9 mouse cellular contexts compared by ENCODE assay signal in genomic region chr2:28638886-28639285, GRCm38 (mm10). TPM values are rescaled to one million over a fixed set of nuclear protein-coding genes. Genes with fewer than 3 reads are reported as not detected.
DNase-seq lines count a peak whose midpoint lies in the region; ATAC-seq lines count a peak whose summit lies in the region.
"Had no signal": no experiment of that assay in that cellular context is flagged by ENCODE, and none has a peak within 500 bp of the region (broad histone marks: within the 10 kb centered on the region; RNA-seq: fewer than 3 reads in every experiment).

No protein-coding gene starts in this region.

- H3K27ac ChIP-seq in limb, embryonic 12.5 days, result peak overlapping the region; percentile 20; the same call in 1 of the 2 replicates
- H3K27ac ChIP-seq in midbrain, embryonic 13.5 days, result no peak overlapping the region

- DNase-seq in ovary, adult 18-20 months (ENCODE audit: low spot score), result peak; percentile 18
- DNase-seq in ovary, postnatal 10 days (ENCODE audit: low spot score), result no peak
- DNase-seq in forelimb bud, embryonic 11.5 days (ENCODE audit: low read depth, low spot score), result peak; percentile 59
- DNase-seq in layer of hippocampus, adult 18-20 months (ENCODE audit: low spot score in 2 of 2), result no peak
- DNase-seq in T-cell, adult 2 months (ENCODE audit: low spot score), result no peak

- H3K27me3 ChIP-seq in limb, embryonic 12.5 days, result no peaks in the 10 kb centered on the region
- H3K27me3 ChIP-seq in midbrain, embryonic 13.5 days, result no peaks in the 10 kb centered on the region

- no peaks in the 10 kb centered on the region for H3K9me3 ChIP-seq in limb, embryonic 12.5 days
- no peaks in the 10 kb centered on the region for H3K9me3 ChIP-seq in midbrain, embryonic 13.5 days

- 7% methylated on average over 9 of the region's 9 CpGs for WGBS in limb, embryonic 12.5 days
- 6% methylated on average over 9 of the region's 9 CpGs for WGBS in midbrain, embryonic 13.5 days

- H3K4me1 ChIP-seq in limb, embryonic 12.5 days (replicated peaks), result peaks cover 39% of the 10 kb centered on the region
- H3K4me1 ChIP-seq in midbrain, embryonic 13.5 days (replicated peaks), result peaks cover 28% of the 10 kb centered on the region

- H3K4me2 ChIP-seq in limb, embryonic 12.5 days, result peak overlapping the region; percentile 50
- H3K4me2 ChIP-seq in midbrain, embryonic 13.5 days (replicated peaks), result peak overlapping the region; percentile 17

- H3K9ac ChIP-seq in limb, embryonic 12.5 days (replicated peaks), result peak overlapping the region; percentile 34; the same call in 1 of the 2 replicates
- no peak overlapping the region for H3K9ac ChIP-seq in midbrain, embryonic 13.5 days (replicated peaks)

- no peaks in the 10 kb centered on the region for H3K36me3 ChIP-seq in limb, embryonic 12.5 days
- H3K36me3 ChIP-seq in midbrain, embryonic 13.5 days, result no peaks in the 10 kb centered on the region

- H3K4me3 ChIP-seq in limb, embryonic 12.5 days (replicated peaks), result peak overlapping the region; percentile 23
- no peak overlapping the region for H3K4me3 ChIP-seq in midbrain, embryonic 13.5 days (replicated peaks)

- no peak for ATAC-seq in limb, embryonic 12.5 days (ENCODE audit: insufficient number of reproducible peaks, insufficient read depth, low FRiP score, low TSS enrichment, low read depth)
- no peak for ATAC-seq in midbrain, embryonic 13.5 days
- no peak for ATAC-seq in erythroid progenitor cell, adult 5-6 weeks (replicated peaks; ENCODE audit: low FRiP score, poor library complexity, severe bottlenecking)

RNA-seq across cellular contexts. Expression of gene Tsc1, which starts 2.1 kb away (rescaled TPM):
- 24.9 and 25.4 TPM in 2 replicates for polyA plus RNA-seq in limb, embryonic 12.5 days (2016; fragmentation: Nextera tagmentation; extraction: Ambion mirVana)
- polyA plus RNA-seq in midbrain, embryonic 13.5 days (2015; fragmentation: Nextera tagmentation; extraction: Ambion mirVana), result 37.1 and 38.4 TPM in 2 replicates
- total RNA-seq in layer of hippocampus, adult 18-20 months (2021), result 10 to 100 TPM; 44.7 to 46.0 TPM
- total RNA-seq in erythroid progenitor cell, adult 5-6 weeks (2015; ENCODE audit: low replicate concordance), result 13.0 and 16.9 TPM in 2 replicates
- total RNA-seq in erythroid progenitor cell, adult 5-6 weeks (2017; ENCODE audit: low replicate concordance), result 20.0 and 24.8 TPM in 2 replicates

RNA-seq across cellular contexts. Expression of gene Gfi1b, which starts 17.1 kb away (rescaled TPM):
- polyA plus RNA-seq in limb, embryonic 12.5 days (2016; fragmentation: Nextera tagmentation; extraction: Ambion mirVana), result 0.55 and 2.2 TPM in 2 replicates
- 0.43 and 0.67 TPM in 2 replicates for polyA plus RNA-seq in midbrain, embryonic 13.5 days (2015; fragmentation: Nextera tagmentation; extraction: Ambion mirVana)
- total RNA-seq in layer of hippocampus, adult 18-20 months (2021), result not detected
- total RNA-seq in erythroid progenitor cell, adult 5-6 weeks (2015; ENCODE audit: low replicate concordance), result 123 and 130 TPM in 2 replicates
- total RNA-seq in erythroid progenitor cell, adult 5-6 weeks (2017; ENCODE audit: low replicate concordance), result 77.8 and 88.3 TPM in 2 replicates
- total RNA-seq: liver, adult 2 months had no signal
- polyA plus RNA-seq: liver, adult 2 months had no signal

RNA-seq across cellular contexts. Expression of gene Gtf3c5, which starts 55.3 kb away (rescaled TPM):
- 56.7 and 59.1 TPM in 2 replicates for polyA plus RNA-seq in limb, embryonic 12.5 days (2016; fragmentation: Nextera tagmentation; extraction: Ambion mirVana)
- 51.0 and 51.6 TPM in 2 replicates for polyA plus RNA-seq in midbrain, embryonic 13.5 days (2015; fragmentation: Nextera tagmentation; extraction: Ambion mirVana)
- total RNA-seq in layer of hippocampus, adult 18-20 months (2021), result 10 to 100 TPM; 19.6 to 20.5 TPM
- 17.2 and 22.3 TPM in 2 replicates for total RNA-seq in erythroid progenitor cell, adult 5-6 weeks (2015; ENCODE audit: low replicate concordance)
- total RNA-seq in erythroid progenitor cell, adult 5-6 weeks (2017; ENCODE audit: low replicate concordance), result 11.0 and 15.3 TPM in 2 replicates

Comparison
In these comparisons a context has a peak if more than half of its experiments do, and no peak if none do; other contexts are left out.
1. DNase-seq: peak in ovary, adult 18-20 months (single experiment) and forelimb bud, embryonic 11.5 days (single experiment); none in ovary, postnatal 10 days (single experiment), layer of hippocampus, adult 18-20 months (0 of 2) and T-cell, adult 2 months (single experiment).
2. RNA of gene Gfi1b, which starts 17.1 kb away (total RNA-seq): 77.8 to 130 TPM in erythroid progenitor cell, adult 5-6 weeks; not detected in layer of hippocampus, adult 18-20 months; every median in the first group is over 10 times any median in the second.